Mouse (Mus musculus): Measurements from ENCODE around the gene Bank1. TPM values are rescaled to one million over a fixed set of nuclear protein-coding genes. Genes with fewer than 3 reads are reported as not detected.

Bank1 gene
- total RNA-seq, 1 experiment: 0.18 TPM

- Histone ChIP-seq H3K36me3 (ENCODE audit: control insufficient read depth, insufficient read depth, low read length, poor library complexity, severe bottlenecking) (no peaks in the 10 kb centered on the region), H3K27ac (ENCODE audit: insufficient read depth, low read depth, low read length, poor library complexity, severe bottlenecking) (no peak overlapping the region), H3K4me1 (ENCODE audit: control insufficient read depth in 2 of 2, insufficient read depth in 2 of 2, low read length in 2 of 2, poor library complexity in 1 of 2) (no peaks in the 10 kb centered on the region), H3K4me3 (ENCODE audit: insufficient read depth in 1 of 2, low read depth in 1 of 2, low read length in 2 of 2, poor library complexity in 1 of 2, severe bottlenecking in 1 of 2) (no peak overlapping the region), H3K9me3 (ENCODE audit: control insufficient read depth, insufficient read depth, low read depth, low read length) (no peaks in the 10 kb centered on the region), H3K9ac (ENCODE audit: insufficient read depth, low read depth, low read length, poor library complexity, severe bottlenecking) (no peak overlapping the region)
- no peak for TF ChIP-seq ZNF384 (IDR thresholded peaks at IDR 0.05; ENCODE audit: low read depth, low read length)
- in situ Hi-C loops (cut with MboI; ENCODE audit: low sequenced_read_pairs in 2 of 2, unreplicated experiment in 2 of 2): no loop called here
- no peak for DNase-seq (ENCODE audit: low read depth, low spot score)
Observed at GRCm38 (mm10) chr3:136085077-136085476, 240.8 kb downstream of the Bank1 start.

GRCm38 (mm10) chr3:136084066-136084465 is 241.8 kb downstream of the Bank1 start:
- H3K4me3 ChIP-seq (ENCODE audit: insufficient read depth in 1 of 2, low read depth in 1 of 2, low read length in 2 of 2, poor library complexity in 1 of 2, severe bottlenecking in 1 of 2): no peak overlapping the region
- no peak overlapping the region for H3K27ac ChIP-seq (ENCODE audit: insufficient read depth, low read depth, low read length, poor library complexity, severe bottlenecking)
- no peak for TF ChIP-seq HCFC1 (IDR thresholded peaks at IDR 0.05; ENCODE audit: borderline replicate concordance, insufficient read depth, low read length)
- no peak for TF ChIP-seq CHD2 (IDR thresholded peaks at IDR 0.05; ENCODE audit: low read depth, low read length)
- no peak for TF ChIP-seq MAFK (IDR thresholded peaks at IDR 0.05; ENCODE audit: insufficient read depth, low read depth, low read length)
- no peak for TF ChIP-seq ZNF384 (IDR thresholded peaks at IDR 0.05; ENCODE audit: low read depth, low read length)
- no peak for TF ChIP-seq ZC3H11A (IDR thresholded peaks at IDR 0.05; ENCODE audit: borderline replicate concordance, low read depth, low read length)
- H3K36me3 ChIP-seq (ENCODE audit: control insufficient read depth, insufficient read depth, low read length, poor library complexity, severe bottlenecking): no peaks in the 10 kb centered on the region
- DNase-seq (ENCODE audit: low read depth, low spot score): no peak
- no peaks in the 10 kb centered on the region for H3K9me3 ChIP-seq (ENCODE audit: control insufficient read depth, insufficient read depth, low read depth, low read length)
- H3K4me1 ChIP-seq (ENCODE audit: control insufficient read depth in 2 of 2, insufficient read depth in 2 of 2, low read length in 2 of 2, poor library complexity in 1 of 2): no peaks in the 10 kb centered on the region
- H3K9ac ChIP-seq (ENCODE audit: insufficient read depth, low read depth, low read length, poor library complexity, severe bottlenecking): no peak overlapping the region
- in situ Hi-C loops (cut with MboI; ENCODE audit: low sequenced_read_pairs in 2 of 2, unreplicated experiment in 2 of 2): no loop called here

DNA sequence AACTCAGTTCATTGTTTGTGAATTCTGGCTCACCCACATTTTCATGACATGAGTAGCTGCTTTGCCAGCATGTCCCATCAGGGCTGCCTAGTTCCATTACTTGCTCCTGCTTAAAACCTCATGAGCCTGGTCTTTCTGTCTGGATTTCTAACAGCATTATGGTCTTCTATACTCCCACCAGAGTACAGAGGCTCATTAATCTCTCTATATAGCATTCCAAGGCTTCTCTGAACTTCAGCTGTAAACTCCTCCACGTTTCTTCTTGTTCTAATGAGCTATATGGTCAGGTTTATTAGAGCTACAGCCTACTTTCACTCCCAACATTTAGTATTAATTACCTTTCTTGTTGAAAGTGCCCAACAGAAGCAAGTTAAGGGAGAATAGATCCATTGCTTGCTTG is 244.6 kb downstream of the Bank1 start:
- Histone ChIP-seq H3K36me3 (ENCODE audit: control insufficient read depth, insufficient read depth, low read length, poor library complexity, severe bottlenecking) (no peaks in the 10 kb centered on the region), H3K4me1 (ENCODE audit: control insufficient read depth in 2 of 2, insufficient read depth in 2 of 2, low read length in 2 of 2, poor library complexity in 1 of 2) (no peaks in the 10 kb centered on the region), H3K9ac (ENCODE audit: insufficient read depth, low read depth, low read length, poor library complexity, severe bottlenecking) (no peak overlapping the region), H3K9me3 (ENCODE audit: control insufficient read depth, insufficient read depth, low read depth, low read length) (no peaks in the 10 kb centered on the region), H3K27ac (ENCODE audit: insufficient read depth, low read depth, low read length, poor library complexity, severe bottlenecking) (no peak overlapping the region), H3K4me3 (ENCODE audit: insufficient read depth in 1 of 2, low read depth in 1 of 2, low read length in 2 of 2, poor library complexity in 1 of 2, severe bottlenecking in 1 of 2) (no peak overlapping the region)
- no peak for DNase-seq (ENCODE audit: low read depth, low spot score)
- TF ChIP-seq HCFC1 (IDR thresholded peaks at IDR 0.05; ENCODE audit: borderline replicate concordance, insufficient read depth, low read length): no peak
- no peak for TF ChIP-seq MAFK (IDR thresholded peaks at IDR 0.05; ENCODE audit: insufficient read depth, low read depth, low read length)
- no peak for TF ChIP-seq CHD2 (IDR thresholded peaks at IDR 0.05; ENCODE audit: low read depth, low read length)
- TF ChIP-seq ZNF384 (IDR thresholded peaks at IDR 0.05; ENCODE audit: low read depth, low read length): no peak
- TF ChIP-seq ZC3H11A (IDR thresholded peaks at IDR 0.05; ENCODE audit: borderline replicate concordance, low read depth, low read length): no peak
- in situ Hi-C loops (cut with MboI; ENCODE audit: low sequenced_read_pairs in 2 of 2, unreplicated experiment in 2 of 2): no loop called here

DNA sequence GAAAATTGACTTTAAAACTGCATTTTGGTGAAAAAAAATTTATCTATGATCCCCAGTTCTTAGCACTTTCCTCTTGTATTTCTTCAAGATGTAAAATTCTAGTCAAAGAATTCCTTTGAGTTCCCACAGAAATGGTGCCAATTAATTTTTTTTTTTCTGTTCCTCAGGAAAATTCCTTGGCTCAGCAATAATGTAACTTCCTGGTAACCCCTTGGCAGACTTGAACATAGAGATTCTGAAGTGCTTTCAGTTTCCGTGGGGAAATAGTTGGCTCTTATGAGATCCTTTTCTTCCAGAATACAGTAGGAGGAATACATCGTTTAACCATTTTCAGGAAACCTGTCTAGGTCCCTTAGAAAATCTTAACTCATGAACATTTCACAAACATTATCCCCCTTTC is 247.3 kb downstream of the Bank1 start:
- TF ChIP-seq CHD2 (IDR thresholded peaks at IDR 0.05; ENCODE audit: low read depth, low read length) (no peak), HCFC1 (IDR thresholded peaks at IDR 0.05; ENCODE audit: borderline replicate concordance, insufficient read depth, low read length) (no peak), ZC3H11A (IDR thresholded peaks at IDR 0.05; ENCODE audit: borderline replicate concordance, low read depth, low read length) (no peak), ZNF384 (IDR thresholded peaks at IDR 0.05; ENCODE audit: low read depth, low read length) (no peak), MAFK (IDR thresholded peaks at IDR 0.05; ENCODE audit: insufficient read depth, low read depth, low read length) (no peak)
- Histone ChIP-seq H3K9ac (ENCODE audit: insufficient read depth, low read depth, low read length, poor library complexity, severe bottlenecking) (no peak overlapping the region), H3K27ac (ENCODE audit: insufficient read depth, low read depth, low read length, poor library complexity, severe bottlenecking) (no peak overlapping the region), H3K4me1 (ENCODE audit: control insufficient read depth in 2 of 2, insufficient read depth in 2 of 2, low read length in 2 of 2, poor library complexity in 1 of 2) (no peaks in the 10 kb centered on the region), H3K9me3 (ENCODE audit: control insufficient read depth, insufficient read depth, low read depth, low read length) (no peaks in the 10 kb centered on the region), H3K4me3 (ENCODE audit: insufficient read depth in 1 of 2, low read depth in 1 of 2, low read length in 2 of 2, poor library complexity in 1 of 2, severe bottlenecking in 1 of 2) (no peak overlapping the region), H3K36me3 (ENCODE audit: control insufficient read depth, insufficient read depth, low read length, poor library complexity, severe bottlenecking) (no peaks in the 10 kb centered on the region)
- DNase-seq (ENCODE audit: low read depth, low spot score): no peak
- in situ Hi-C loops (cut with MboI; ENCODE audit: low sequenced_read_pairs in 2 of 2, unreplicated experiment in 2 of 2): no loop called here

DNA sequence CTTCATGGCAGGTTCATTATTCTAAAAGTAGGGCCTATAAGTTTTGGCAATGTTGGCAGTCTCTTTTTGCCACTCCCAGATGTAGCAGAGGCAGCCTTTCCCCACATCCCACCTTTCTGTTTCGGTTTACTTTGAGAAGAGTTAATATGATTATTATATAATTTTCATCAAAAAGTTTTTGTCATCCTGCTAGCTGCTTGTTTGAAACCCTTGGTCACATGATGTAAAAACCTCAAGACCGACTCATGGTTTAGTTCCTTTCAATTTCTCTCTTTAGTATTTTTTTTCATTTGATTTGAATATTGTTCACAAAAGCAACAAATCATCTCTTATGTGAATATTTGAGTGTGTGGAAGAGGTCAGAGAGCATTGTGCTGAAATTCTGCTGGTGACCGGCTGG is 255.5 kb downstream of the Bank1 start:
- Histone ChIP-seq H3K4me3 (ENCODE audit: insufficient read depth in 1 of 2, low read depth in 1 of 2, low read length in 2 of 2, poor library complexity in 1 of 2, severe bottlenecking in 1 of 2) (no peak overlapping the region), H3K36me3 (ENCODE audit: control insufficient read depth, insufficient read depth, low read length, poor library complexity, severe bottlenecking) (no peaks in the 10 kb centered on the region), H3K9ac (ENCODE audit: insufficient read depth, low read depth, low read length, poor library complexity, severe bottlenecking) (no peak overlapping the region), H3K4me1 (ENCODE audit: control insufficient read depth in 2 of 2, insufficient read depth in 2 of 2, low read length in 2 of 2, poor library complexity in 1 of 2) (no peaks in the 10 kb centered on the region), H3K9me3 (ENCODE audit: control insufficient read depth, insufficient read depth, low read depth, low read length) (no peaks in the 10 kb centered on the region), H3K27ac (ENCODE audit: insufficient read depth, low read depth, low read length, poor library complexity, severe bottlenecking) (no peak overlapping the region)
- in situ Hi-C loops (cut with MboI; ENCODE audit: low sequenced_read_pairs in 2 of 2, unreplicated experiment in 2 of 2): no loop called here
- no peak for DNase-seq (ENCODE audit: low read depth, low spot score)
- TF ChIP-seq ZC3H11A (IDR thresholded peaks at IDR 0.05; ENCODE audit: borderline replicate concordance, low read depth, low read length) (no peak), ZNF384 (IDR thresholded peaks at IDR 0.05; ENCODE audit: low read depth, low read length) (no peak), CHD2 (IDR thresholded peaks at IDR 0.05; ENCODE audit: low read depth, low read length) (no peak), HCFC1 (IDR thresholded peaks at IDR 0.05; ENCODE audit: borderline replicate concordance, insufficient read depth, low read length) (no peak), MAFK (IDR thresholded peaks at IDR 0.05; ENCODE audit: insufficient read depth, low read depth, low read length) (no peak)
